Mouse (Mus musculus): ENCODE results near the gene 4930442H23Rik.
"Not testable (repeated sequence)": the region's sequence is repeated elsewhere in the genome, so short reads cannot be mapped to it uniquely, and the experiment has no call there.

Gene 4930442H23Rik

DNA sequence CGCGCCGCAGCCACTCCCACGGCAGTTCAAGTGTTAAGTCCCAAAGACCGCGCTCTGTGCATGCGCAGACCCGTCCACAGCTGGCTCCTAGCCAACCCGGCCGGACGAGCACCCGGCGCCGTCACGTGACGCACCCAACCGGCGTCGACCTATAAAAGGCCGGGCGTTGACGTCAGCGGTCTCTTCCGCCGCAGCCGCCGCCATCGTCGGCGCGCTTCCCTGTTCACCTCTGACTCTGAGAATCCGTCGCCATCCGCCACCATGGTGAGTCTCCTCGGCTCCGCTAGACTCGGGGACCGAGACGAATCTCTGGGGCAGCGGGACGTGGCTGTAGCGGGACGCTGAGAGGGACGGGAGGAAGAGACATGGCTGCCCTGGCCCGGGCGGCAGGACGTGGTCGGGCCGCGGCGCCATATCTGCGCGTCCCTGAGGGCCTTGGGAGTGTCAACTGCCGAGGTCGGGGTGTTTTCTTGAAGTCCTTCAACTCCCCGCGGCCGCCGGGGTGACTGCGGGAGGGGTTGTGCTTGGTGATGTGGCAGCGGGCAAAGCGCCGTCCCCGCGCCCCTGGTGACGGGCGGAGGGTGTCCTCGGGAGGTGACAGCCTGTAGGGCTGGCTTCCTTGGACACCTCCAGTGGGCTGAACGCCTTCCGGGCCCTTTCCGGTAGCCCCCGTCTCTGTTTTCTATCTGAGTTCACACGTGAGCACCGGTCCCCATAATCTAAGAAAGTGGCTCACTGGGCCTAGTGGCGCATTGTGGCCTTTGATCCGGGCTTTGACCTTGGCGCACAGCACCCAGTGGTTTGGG lies 7.0 kb downstream of the 4930442H23Rik start, which contains the start of gene Eef2:
Gene Eef2 (plus strand): TSS at position 166 of the 806 bp plus-strand sequence.
- peak; percentile 100 for DNase-seq

GRCm38 (mm10) chr10:81175936-81176465 lies 7.6 kb downstream of the 4930442H23Rik start:
- no peak for DNase-seq

GRCm38 (mm10) chr10:81175345-81175701 lies 8.3 kb downstream of the 4930442H23Rik start:
- DNase-seq: not testable (repeated sequence)

DNA sequence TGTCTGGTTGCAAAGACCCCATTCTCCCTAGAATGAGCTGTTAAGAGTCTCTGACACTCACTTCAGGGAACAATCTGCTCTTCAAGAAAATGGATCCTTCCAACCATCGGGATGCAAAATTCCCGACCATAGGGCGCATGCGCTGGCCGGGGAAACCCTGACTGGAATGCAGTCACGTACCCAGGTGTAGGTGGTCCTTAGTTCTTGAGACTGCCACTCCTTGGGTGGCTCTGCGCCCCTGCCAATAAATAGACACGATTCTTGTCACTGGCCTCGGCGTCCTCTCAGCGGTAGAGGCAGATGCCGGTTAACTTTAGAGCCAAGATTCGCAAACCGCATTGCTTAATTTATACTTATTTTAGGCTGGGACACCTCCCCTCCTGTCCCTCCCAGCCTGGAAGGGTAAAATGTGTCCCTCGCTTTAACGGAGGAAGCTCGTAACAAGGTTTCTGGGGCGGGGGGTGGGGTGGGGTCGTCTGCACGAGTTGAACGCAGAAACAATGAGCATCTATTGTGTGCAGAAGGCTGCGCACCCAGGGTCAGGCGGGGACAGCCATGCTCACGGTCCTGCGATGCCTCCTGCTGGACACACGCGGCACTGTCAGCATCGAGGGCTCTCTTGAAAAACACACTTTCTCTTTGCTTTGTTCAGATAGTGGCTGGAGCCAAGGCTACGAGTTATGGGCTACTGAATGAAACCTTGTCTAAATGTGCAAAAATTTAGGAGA lies 8.9 kb downstream of the 4930442H23Rik start:
- peak; percentile 90 for DNase-seq

GRCm38 (mm10) chr10:81173132-81173531 lies 10.5 kb downstream of the 4930442H23Rik start:
- DNase-seq: peak; percentile 80

GRCm38 (mm10) chr10:81169411-81169900 lies 14.2 kb downstream of the 4930442H23Rik start:
- DNase-seq: not testable (repeated sequence)

DNA sequence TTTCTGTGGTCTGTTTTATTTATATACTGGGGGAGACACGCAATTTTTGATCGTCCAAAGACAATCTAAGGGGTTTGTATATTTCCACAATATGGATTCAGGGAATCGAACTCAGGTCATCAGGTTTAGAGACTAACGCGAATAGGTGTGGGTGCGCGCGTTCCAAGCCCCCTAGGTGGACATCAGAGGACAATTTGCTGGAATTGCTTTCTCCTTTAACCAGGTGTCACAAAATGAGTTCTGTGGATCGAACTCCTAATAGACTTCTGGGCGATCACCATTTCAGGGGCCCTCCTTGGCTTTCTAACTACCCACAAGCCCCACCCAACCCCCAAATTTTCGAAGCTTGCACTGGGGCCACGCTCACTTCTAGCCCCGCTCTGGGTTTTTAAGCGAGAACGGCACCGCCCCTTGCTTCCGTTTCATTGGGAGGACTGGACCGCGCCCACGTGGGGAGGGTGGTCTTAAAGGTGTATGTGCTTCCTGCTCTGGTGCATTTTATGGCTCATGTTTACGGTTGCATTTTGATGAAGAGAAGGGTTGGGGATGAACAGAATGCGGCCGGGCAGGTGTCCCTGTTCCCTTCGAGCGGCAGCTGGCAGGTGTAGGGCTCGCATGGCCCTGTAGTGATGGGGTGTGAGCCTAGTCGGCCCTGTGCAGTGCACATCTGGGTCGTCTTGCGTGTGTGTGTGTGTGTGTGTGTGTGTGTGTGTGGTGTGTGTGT lies 15.0 kb downstream of the 4930442H23Rik start:
- DNase-seq: peak; percentile 77

DNA sequence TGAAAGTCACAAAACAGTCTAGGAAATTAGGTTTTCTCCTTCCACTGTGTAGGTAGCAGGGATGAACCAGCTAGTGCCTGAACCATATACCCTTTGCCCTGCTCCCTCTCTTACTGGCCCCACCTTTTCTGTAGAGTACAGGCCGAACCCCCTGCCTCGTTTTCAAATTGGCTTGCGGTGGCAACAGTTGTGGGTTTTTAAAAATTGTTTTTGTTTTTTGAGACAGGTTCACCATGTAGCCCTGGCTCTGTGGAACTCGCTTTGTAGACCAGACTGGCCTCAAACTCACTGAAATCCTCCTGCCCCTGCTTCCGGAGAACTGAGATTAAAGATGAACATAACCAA lies 15.6 kb downstream of the 4930442H23Rik start:
- no peak for DNase-seq

DNA sequence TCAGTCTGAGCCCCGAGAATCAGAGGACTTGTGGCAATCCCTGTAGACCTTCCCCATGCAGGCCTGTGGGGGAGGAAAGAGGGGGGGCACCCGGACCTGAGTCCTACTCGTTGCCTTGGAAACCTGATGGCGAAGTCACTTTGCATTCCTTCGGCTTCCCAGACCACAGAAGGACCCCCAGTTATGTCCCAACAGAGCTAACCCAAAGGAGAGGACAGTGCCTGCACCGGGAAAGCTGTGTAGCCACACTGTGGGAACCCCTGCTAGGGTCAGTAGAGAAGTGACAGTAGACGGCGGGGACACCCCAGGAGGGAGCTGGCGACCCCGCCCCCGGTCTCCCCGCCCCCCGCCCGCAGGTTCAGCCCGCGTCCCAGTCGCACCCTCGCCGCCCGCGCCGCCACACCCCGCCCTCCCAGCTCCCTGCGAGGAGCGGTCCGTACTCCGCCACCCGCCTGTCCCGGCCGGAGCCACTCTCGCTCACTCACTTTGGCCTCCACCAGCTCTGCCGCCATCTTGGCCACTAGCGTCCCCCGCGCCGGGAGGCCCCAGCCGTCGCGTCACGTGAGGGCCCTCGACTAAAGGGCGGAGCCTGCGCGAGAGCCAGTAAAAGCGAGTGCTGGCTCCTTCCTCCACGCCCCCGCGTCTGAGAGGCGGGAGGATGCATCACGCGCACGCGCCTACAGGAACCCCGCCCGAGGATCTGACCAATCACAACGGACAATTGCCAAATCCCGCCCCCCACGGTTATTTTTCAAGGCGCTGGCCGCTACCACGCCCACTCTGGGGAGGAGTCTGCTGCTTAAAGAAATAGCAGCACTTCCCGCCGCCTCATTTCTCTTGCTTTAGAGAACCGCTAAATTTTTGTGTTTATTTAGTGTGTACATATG lies 16.2 kb downstream of the 4930442H23Rik start, which contains the start of gene Pias4:
Gene Pias4 (minus strand): TSS at position 724 of the 887 bp plus-strand sequence.
- DNase-seq: peak; percentile 100

DNA sequence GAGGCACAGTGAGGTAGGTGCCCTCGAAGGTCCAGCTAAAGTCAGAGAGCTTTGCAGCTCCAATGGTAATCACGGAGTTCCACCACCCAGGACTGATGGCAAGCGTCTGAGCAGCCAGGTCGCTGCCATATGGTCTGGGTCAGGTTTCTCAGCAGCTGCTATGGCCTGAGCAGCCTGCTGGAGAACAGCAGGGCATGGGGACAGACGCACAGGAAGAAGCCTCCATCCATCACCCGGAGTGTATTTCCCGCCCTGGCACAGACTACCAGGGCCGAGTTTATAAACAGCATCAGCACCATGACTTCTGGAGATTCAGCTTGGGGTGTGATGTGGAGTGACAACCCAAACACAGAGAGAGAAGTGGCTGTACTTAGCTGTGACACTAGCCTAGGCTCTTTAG lies 18.5 kb downstream of the 4930442H23Rik start:
- DNase-seq: peak; percentile 61

DNA sequence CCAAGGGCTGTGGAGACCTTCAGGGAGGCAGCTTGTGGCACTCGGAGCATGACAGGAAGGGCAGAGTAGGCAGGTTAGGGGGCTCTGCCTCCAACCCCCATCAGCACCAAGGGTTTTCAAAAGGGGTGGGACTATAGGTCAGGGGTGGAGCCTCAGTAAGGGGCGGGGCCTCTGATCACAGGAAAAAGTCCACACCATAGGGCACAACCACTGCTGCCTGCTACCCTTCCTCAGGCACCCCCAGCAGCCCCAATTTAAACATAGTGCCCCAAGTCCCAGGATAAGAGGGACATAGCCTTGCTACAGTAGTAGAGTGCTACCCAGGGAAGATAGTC lies 21.4 kb downstream of the 4930442H23Rik start:
- DNase-seq: no peak

- DNase-seq: no peak
These were observed 21.9 kb downstream of the 4930442H23Rik start for GRCm38 (mm10) chr10:81161602-81162317.

DNA sequence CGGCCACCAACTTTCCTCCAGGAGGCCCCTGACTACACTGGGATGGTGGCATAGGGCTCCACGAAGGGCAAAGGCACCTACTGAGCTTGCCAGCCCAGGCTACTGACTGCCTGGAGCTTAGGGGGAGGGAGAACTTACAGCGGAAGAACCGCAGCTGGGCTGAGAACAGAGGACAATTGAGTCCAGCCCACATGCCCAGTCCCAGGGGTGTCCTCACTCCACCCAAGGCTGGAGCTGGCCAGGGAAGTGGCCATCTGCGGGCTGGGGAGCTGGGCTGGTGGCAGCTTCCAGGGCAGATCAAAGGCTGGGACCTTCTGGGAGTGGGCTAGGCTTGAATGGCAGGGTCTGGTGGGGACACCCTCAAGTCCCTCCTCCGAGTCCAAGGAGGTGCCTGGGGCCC lies 28.9 kb downstream of the 4930442H23Rik start:
- DNase-seq: no peak

- no peak for DNase-seq
These were observed 29.3 kb downstream of the 4930442H23Rik start for GRCm38 (mm10) chr10:81154313-81154712.

DNA sequence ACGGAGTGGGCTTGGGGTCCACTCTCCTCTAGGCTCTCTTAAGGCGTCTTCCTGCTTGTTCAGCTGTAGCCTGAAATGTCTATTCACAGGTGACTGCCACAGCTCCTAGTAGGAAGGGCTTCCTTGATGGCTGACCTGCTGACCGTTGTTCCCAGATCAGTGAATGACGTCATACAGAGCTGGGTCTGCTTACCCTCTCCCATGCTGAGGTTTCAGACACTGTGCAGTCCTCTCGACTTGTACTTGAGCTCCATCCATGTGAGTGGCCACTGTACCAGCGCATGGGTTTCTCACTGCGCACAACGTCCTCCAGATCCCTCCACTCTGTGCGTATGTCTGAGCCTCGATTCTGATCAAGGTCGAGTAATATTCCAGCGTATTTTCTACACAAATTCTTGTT lies 31.0 kb downstream of the 4930442H23Rik start:
- no peak for DNase-seq

DNA sequence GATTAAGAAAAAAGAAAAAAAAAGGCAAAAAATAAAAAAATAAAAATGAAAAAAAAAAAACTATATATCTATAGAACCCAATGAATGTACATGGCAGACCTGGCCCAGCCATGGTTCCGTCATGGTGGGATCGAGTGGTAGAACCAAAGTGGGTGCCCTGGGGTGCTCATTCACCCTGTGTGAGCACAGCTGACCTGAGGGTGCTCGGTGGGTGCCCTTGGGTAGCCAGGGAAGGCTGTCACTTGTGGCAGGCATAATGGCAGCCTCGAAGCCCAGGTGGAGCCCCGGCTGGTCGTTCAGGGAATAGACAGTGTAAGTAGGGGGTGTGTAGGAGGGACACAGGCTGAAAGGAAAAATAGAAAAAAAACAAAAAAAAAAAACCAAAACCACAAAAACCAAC lies 32.4 kb downstream of the 4930442H23Rik start:
- DNase-seq: no peak

DNA sequence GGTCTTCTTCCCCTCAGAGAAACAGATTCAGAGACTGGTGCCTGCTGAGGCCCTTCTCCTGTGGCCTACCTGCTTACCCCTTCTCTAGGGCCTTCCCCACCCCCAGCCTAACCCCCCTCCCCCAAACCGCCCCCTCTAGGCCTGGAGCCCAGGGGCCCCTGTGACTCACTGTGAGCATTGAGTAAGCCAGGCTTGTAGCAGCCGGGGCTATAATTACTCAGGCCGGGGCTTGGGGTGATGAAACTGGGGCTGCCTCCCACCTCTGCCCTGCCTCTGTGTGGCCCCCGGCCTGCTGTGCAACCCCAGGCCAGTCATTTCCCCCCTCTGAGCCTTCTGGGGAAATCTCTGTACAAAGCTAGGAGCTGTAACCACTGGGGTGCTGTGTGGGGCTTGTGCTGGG lies 37.4 kb downstream of the 4930442H23Rik start:
- no peak for DNase-seq

DNA sequence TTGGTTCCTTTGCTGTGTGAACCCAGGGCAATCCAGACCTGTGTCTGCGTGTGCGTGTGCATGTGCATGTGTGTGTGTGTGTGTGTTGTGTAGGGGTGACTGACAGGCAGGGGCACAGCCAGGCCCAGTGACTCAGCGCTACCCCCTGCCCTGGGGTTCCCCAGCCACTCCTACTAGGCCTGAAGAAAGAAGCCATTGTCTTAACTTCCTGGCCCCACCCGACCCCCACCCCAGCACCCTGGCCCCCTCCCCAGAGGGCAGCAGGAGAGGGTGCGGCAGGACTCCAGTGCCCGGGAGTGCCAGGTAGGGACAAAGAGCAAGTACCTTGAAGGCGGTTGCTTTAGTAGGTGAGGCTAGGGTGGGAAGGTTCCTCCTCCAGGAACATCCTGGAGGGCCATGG lies 37.9 kb downstream of the 4930442H23Rik start:
- DNase-seq: no peak

- DNase-seq: no peak
These were observed 38.3 kb downstream of the 4930442H23Rik start for GRCm38 (mm10) chr10:81145307-81145706.

DNA sequence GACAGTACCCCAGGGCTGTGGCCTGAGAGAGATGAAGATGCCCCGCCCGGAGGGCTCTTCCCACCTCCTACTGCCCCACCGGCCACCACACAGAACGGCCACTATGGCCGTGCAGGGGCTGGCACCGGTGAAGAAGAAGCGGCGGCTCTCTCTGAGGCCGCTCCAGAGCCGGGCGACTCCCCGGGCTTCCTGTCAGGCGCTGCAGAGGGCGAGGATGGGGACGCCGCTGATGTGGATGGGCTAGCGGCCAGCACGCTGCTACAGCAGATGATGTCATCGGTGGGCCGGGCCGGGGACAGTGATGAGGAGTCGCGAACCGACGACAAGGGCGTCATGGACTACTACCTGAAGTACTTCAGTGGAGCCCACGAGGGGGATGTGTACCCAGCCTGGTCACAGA lies 39.0 kb downstream of the 4930442H23Rik start:
- no peak for DNase-seq

- no peak for DNase-seq
These were observed 39.7 kb downstream of the 4930442H23Rik start for GRCm38 (mm10) chr10:81143845-81144437.
